13 mouse cellular contexts compared by ENCODE assay signal in genomic region chr1:90275786-90276520, GRCm38 (mm10).
DNase-seq lines count a peak whose midpoint lies in the region; TF ChIP-seq lines count a peak whose summit lies in the region.
"Had no signal": no experiment of that assay in that cellular context is flagged by ENCODE, and none has a peak within 500 bp of the region (broad histone marks: within the 10 kb centered on the region; RNA-seq: fewer than 3 reads in every experiment).

No protein-coding gene starts in this region.

- intact Hi-C loops in left cerebral cortex, postnatal 36 days (cut with DNase I): loop anchor here (5.0 kb wide), 1 partner anchor 81 kb away; no protein-coding TSS in a partner anchor

- no peaks in the 10 kb centered on the region for H3K9me3 ChIP-seq in E14TG2a.4 (ENCODE audit: low read length)
- H3K9me3 ChIP-seq in embryonic facial prominence, embryonic 10.5 days: no peaks in the 10 kb centered on the region
- H3K9me3 ChIP-seq: forebrain, embryonic 13.5 days; heart, embryonic 15.5 days; intestine, embryonic 15.5 days had no signal

- H3K4me3 ChIP-seq in E14TG2a.4 (replicated peaks; ENCODE audit: low read length): peak overlapping the region; percentile 20
- no peak overlapping the region for H3K4me3 ChIP-seq in embryonic facial prominence, embryonic 10.5 days
- H3K4me3 ChIP-seq: forebrain, embryonic 13.5 days; heart, embryonic 15.5 days; intestine, embryonic 15.5 days had no signal

- H3K4me1 ChIP-seq in E14TG2a.4 (replicated peaks; ENCODE audit: low read depth, low read length): peaks cover 25% of the 10 kb centered on the region
- H3K4me1 ChIP-seq in embryonic facial prominence, embryonic 10.5 days: peaks cover 28% of the 10 kb centered on the region
- H3K4me1 ChIP-seq: intestine, embryonic 15.5 days had no signal

- peaks cover 17% of the 10 kb centered on the region for H3K27me3 ChIP-seq in E14TG2a.4 (ENCODE audit: insufficient read depth, low read length)
- H3K27me3 ChIP-seq in embryonic facial prominence, embryonic 10.5 days (replicated peaks; ENCODE audit: low read depth, poor library complexity, severe bottlenecking): no peaks in the 10 kb centered on the region
- H3K27me3 ChIP-seq: forebrain, embryonic 13.5 days; intestine, embryonic 15.5 days had no signal

- 0 out of 2 replicates have a peak overlapping the region, but pooled peaks have one; percentile 26 for H3K27ac ChIP-seq in embryonic facial prominence, embryonic 10.5 days (replicated peaks)
- H3K27ac ChIP-seq: forebrain, embryonic 13.5 days; heart, embryonic 15.5 days; intestine, embryonic 15.5 days had no signal

- 91% methylated on average over 16 of the region's 16 CpGs for WGBS in embryonic facial prominence, embryonic 10.5 days

- no peak for TF ChIP-seq CTCF in E14TG2a.4 (conservative IDR thresholded peaks at IDR 0.05; ENCODE audit: low read length)

- no peaks in the 10 kb centered on the region for H3K36me3 ChIP-seq in E14TG2a.4 (ENCODE audit: insufficient read depth, low read length)
- H3K36me3 ChIP-seq in embryonic facial prominence, embryonic 10.5 days (replicated peaks): no peaks in the 10 kb centered on the region
- H3K36me3 ChIP-seq: heart, embryonic 15.5 days; intestine, embryonic 15.5 days had no signal

- peak; percentile 14 for DNase-seq in kidney, adult 9 months
- DNase-seq in kidney, adult 8-10 months: no peak
- DNase-seq in embryonic facial prominence, embryonic 10.5 days (ENCODE audit: low spot score): no peak
- peak; percentile 78 to 84 for DNase-seq in left cerebral cortex, postnatal 36 days (ENCODE audit: low spot score in 2 of 2)
- DNase-seq in urinary bladder, postnatal 36 days (ENCODE audit: low spot score in 2 of 2): no peak
- DNase-seq in cerebellum, postnatal 14 days: no peak
- no peak for DNase-seq in yolk sac, embryonic 10.5 days (ENCODE audit: low spot score)
- DNase-seq: adrenal gland, postnatal 25 days; cerebellum, postnatal 25 days had no signal

Comparison
In these comparisons a context has a peak if more than half of its experiments do, and no peak if none do; other contexts are left out.
1. DNase-seq: peak in kidney, adult 9 months (single experiment) and left cerebral cortex, postnatal 36 days (2 of 2); none in kidney, adult 8-10 months (0 of 2), embryonic facial prominence, embryonic 10.5 days (single experiment), urinary bladder, postnatal 36 days (0 of 2), cerebellum, postnatal 14 days (0 of 2) and yolk sac, embryonic 10.5 days (single experiment).